Mouse (Mus musculus) right cerebral cortex, postnatal 4 days (tissue): ENCODE data around the gene Gpd1.
A peak's percentile ranks its signal among the peaks of the same experiment; 100 is the strongest.

Source experiments
- DNase-seq: peaks from one replicate; pipeline ENCODE4 v3.0.0-alpha.2; 2022

Gpd1 gene

GRCm38 (mm10) chr15:99701999-99702900 is 15.1 kb upstream of the Gpd1 start, which contains the start of gene Smarcd1:
Gene Smarcd1 (plus strand): TSS chr15:99702129.
- DNase-seq, result peak; percentile 99

DNA sequence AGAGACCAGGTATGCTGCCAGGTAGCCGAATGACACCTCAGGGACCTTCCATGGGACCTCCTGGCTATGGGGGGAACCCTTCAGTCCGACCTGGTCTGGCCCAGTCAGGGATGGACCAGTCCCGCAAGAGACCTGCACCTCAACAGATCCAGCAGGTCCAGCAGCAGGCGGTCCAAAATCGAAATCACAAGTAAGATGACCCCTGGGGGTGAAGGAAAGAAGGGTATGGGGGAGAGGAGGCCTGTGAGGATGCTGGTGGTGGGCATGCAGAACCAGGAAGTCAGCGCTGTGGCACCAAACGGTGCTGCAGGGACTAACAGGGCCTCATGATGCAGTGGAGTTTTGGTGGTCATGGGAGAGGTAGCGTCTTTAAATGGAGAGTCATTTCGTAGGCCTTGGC is 14.2 kb upstream of the Gpd1 start:
- no peak for DNase-seq

DNA sequence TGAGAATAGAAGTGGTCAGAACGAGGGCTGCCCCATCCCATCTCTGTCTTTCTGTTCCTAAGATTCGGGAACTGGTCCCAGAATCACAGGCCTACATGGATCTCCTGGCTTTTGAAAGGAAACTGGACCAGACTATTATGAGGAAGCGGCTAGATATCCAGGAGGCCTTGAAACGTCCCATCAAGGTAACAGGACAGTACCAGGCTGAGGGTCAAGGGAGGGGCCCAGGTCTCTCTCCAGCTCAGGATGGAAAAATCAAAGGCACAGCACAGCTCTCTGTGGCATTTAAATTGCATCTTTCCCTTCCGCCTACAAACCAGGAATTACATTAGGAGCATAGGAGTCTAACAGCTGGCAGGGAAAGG is 13.7 kb upstream of the Gpd1 start:
- no peak for DNase-seq

DNA sequence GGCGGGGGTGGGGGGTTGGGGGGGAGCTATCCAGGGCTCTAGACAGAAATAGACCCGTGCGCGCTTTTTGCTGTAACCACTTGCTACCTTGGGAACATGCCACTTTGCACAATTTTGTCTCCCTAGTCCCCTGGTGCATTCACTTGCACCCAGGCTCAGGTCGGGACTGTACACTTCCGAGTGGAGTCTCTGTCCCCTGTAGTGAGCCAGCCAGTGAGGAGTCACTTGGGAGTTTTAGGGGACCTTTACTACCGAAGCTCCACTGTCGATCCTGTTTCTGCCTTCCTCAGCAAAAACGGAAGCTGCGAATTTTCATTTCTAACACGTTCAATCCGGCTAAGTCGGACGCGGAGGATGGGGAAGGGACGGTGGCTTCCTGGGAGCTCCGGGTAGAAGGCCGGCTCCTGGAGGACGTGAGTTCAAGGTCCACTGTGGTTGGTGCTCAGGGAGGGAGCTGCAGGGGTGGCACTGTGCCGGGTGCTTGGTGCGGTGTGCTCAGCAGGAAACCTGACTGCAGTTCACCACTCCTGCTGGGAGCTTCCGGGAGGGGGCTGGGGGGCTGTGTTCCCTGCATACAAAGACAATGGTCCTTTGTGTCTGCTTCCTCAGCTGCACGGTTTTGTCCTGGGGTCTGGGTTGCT is 13.2 kb upstream of the Gpd1 start:
- DNase-seq, result peak; percentile 27

DNA sequence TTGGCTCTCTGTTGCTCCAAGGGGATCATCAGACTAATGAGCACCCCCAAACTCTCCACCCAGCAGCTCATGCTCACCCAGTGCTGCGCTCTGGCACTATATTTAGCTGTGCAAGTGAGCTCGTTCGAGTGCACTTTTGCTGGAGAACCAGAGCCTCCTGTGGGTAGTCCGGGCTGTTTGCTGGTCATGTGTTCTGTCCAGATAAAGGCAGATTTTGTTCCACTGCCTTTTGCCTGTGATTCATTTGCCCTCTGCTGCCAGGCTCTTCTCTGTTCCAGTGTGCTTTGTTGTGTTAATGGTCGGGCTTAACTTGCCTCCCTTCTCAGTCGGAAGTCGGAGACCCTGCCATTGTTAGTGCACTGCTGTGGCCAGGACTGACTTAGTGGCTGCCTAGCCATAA is 12.4 kb upstream of the Gpd1 start:
- peak; percentile 2 for DNase-seq

DNA sequence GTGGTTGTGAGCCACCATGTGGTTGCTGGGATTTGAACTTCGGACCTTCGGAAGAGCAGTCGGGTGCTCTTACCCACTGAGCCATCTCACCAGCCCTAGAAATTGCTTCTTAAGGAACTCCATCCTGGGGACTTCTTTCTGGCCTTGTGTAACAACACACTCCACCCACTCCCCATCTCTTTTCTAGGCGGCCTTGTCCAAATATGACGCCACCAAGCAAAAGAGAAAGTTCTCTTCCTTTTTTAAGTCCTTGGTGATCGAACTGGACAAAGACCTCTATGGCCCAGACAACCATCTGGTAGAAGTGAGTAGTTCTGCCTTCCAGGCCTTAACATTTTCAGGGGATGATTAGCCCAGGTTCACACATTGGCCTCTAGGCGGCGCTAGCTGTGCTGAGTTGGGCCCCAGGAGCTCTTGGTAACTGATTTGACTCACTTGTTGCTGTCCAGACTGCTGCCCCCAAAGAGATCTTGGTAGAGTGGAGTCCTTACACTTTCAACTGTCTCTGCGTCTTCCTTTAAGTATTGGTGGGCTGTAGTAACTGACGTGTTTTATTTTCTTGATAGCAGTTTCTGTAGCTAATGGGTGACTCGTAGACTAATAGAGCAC is 11.8 kb upstream of the Gpd1 start, which contains the start of gene Gm17349:
Gene Gm17349, minus strand, starts transcription at position 51 of the 609 bp plus-strand sequence.
- DNase-seq, result peak; percentile 63

DNA sequence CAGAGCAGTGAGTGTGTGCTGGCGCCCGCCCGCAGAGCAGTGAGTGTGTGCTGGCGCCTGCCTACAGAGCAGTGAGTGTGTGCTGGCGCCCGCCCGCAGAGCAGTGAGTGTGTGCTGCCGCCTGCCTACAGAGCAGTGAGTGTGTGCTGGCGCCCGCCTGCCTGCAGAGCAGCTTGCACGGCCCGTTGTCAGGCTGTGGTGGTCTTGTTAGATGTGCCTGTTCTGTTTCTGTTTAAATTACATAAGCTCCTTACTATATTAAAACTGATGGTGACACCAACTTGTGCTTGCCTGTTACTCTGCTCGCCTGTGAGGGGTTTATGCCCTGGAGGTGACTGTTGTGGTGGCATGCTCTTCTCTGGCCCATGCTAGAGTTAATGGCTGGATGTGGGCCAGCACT is 9.1 kb upstream of the Gpd1 start:
- no peak for DNase-seq

GRCm38 (mm10) chr15:99710221-99711190 is 6.8 kb upstream of the Gpd1 start:
- DNase-seq, result no peak

- DNase-seq, result no peak
Observed at GRCm38 (mm10) chr15:99711491-99711890, 5.8 kb upstream of the Gpd1 start.

DNA sequence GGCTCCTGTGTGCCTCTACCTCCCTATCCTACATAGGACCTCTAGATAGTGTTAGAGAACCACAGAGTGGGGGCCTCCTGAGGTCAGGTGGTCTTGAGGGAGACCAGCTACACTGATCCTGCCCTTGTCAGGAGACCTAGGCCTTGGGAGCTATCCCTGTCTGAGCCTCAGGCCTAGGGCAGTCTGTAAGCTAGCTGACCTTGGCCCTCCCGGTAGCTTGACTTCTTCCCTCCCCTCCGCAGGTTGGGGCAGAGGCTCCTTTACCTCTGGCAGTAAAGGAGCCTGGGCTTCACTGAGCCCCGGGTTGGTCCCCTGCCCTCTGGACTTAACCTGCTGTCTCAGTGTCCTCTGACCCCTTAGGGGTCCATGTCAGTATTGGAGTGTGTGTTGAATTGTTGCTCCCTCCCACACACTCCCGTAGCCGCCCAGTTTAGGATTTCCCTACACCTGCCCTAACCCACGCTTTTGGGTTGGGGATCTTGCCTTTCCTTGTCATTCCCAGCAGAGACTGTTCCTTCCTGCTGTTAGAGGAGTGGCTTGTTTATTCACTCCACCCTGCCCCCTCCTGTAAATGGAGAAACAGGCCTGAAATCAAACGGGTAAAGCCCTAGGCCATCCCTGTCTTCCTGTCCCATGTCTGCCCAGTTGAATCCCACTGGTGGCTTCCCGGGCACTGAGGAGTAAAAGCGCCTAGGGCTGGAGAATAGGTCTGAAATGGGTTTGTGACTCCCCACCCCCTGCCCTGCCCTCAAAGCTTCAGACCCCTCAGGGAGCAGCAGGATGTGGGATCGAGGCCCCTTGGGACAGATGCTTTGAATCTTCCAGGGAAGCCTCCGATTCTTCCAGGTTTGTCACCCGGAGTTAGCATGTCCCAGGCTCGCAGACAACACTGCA is 4.4 kb upstream of the Gpd1 start:
- DNase-seq, result no peak

GRCm38 (mm10) chr15:99713569-99713968 is 3.7 kb upstream of the Gpd1 start:
- no peak for DNase-seq

DNA sequence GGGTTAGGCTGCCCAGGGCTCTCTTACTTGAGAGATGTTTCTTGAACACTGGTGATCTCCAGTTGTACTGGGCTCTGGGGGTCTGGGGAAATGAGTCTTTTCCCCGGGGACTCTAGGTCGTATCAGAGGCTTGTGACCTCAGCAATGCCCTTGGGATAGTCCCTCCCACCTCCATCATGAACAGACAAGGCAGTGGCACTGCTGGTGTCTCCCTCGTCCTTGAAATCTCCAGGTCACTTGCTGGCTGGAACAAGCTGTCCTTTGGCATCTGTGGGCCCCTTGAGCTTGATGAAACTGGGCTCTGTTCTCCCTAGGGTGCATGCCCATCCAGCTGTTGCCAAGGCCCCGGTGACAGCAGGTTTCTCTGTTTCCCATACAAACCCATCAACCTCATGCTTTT is 3.1 kb upstream of the Gpd1 start:
- DNase-seq, result no peak

- DNase-seq, result peak; percentile 63
Observed at GRCm38 (mm10) chr15:99714858-99715257, 2.5 kb upstream of the Gpd1 start.

DNA sequence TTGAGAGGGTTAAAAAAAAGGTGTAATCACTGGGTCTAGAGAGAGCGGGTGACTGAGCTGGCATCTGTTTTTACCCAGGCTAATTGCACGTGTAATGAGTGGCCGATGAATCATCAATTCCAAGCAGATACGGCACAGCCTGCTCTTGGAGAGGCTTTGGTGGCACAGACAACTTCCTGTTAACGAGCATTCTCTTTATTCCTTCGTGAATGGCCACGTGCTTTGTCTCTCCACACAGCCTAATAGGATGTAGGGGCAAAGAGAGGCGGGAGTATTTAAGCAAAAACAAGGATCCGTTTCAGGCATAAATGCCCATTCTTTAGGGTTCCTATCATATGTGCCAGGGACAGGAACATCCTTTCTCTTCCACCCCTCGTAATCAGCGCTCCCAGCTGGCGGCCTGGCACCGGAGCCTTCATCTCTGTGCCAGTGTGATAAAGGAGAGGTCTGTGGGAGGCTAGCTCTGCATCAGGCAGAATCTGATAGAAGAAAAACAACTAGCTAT is 1.9 kb upstream of the Gpd1 start:
- DNase-seq, result peak; percentile 59

DNA sequence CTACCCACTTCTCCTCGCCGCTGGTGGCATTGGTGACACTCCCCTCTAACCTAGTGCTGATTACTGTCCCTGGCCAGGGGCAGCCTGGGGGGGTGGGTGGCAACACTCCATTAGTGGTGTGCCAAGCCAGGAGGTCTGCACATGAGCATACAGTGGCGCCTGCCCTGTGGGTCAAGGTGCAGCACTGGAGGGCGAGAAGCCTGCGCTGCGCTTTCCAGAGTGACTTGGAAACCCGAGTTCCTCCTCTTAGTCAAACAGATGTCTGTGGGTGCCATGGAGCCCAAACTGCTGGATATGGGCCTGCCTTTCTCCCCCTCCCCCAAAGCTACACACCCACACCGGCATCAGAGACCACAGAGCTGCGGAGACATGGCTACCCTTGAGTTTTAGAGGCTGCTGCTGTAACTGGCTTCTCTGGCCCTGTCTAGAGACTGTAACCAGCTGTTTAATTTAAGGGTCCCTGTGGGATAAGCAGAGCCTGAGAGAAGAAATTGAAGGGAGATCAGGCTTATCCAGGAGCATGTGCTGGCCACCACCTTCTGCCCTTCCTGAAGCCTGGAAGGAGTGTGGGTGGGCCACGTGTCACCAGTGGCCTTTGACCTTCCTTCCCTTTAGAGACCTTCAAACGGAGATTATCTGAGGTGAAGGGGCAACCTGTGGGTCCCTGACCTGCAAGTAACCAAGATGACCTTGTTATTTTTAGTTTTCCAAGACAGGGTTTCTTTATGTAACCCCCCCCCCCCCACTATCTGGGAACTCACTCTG is 1.2 kb upstream of the Gpd1 start:
- no peak for DNase-seq

- no peak for DNase-seq
Observed at GRCm38 (mm10) chr15:99716814-99717213, 501 bp upstream of the Gpd1 start.

- no peak for DNase-seq
Observed at GRCm38 (mm10) chr15:99718461-99719021, 1.2 kb downstream of the Gpd1 start.

GRCm38 (mm10) chr15:99719865-99720264 is 2.5 kb downstream of the Gpd1 start:
- no peak for DNase-seq

DNA sequence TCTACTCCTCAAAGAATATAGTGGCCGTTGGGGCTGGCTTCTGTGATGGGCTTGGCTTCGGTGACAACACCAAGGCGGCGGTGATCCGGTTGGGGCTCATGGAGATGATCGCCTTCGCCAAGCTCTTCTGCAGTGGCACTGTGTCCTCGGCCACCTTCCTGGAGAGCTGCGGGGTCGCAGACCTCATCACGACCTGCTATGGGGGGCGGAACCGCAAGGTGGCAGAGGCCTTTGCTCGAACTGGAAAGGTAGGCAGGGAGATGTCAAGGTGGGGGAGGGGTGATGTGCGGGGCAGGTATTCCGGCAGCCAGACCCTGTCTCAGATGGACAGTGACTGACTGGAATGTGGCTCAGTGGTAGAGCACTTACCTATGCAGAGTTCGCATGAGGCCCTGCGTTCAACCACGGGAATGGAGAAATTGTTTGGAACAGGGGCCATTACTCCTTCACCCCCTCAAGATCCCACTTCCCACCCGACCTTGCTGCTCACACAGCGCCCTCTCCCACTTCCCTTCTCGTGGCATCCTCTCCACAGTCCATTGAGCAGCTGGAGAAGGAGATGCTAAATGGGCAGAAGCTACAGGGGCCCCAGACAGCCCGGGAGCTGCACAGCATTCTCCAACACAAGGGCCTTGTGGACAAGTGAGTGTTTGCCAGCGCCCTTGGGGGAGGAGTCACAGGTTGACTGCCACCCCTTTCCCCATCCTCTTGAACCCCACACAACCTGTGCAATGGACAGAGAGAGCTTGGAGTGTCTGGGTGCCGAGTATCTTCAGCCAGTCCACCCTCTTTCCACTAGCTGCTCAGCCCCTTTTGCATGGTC is 4.8 kb downstream of the Gpd1 start:
- no peak for DNase-seq
